Mouse (Mus musculus) liver, embryonic 14.5 days (tissue): ENCODE data around the gene Lima1.

Experiments used
- CTCF ChIP-seq: IDR thresholded peaks from 2 replicates; pipeline ENCODE4 v1.5.1; 2016; ENCODE audit warnings: antibody characterized with exemption, low read depth, control low read depth
- EP300 ChIP-seq: IDR thresholded peaks from 2 replicates; pipeline ENCODE4 v1.6.1; 2016; ENCODE audit warnings: antibody characterized with exemption, low read depth

DNA sequence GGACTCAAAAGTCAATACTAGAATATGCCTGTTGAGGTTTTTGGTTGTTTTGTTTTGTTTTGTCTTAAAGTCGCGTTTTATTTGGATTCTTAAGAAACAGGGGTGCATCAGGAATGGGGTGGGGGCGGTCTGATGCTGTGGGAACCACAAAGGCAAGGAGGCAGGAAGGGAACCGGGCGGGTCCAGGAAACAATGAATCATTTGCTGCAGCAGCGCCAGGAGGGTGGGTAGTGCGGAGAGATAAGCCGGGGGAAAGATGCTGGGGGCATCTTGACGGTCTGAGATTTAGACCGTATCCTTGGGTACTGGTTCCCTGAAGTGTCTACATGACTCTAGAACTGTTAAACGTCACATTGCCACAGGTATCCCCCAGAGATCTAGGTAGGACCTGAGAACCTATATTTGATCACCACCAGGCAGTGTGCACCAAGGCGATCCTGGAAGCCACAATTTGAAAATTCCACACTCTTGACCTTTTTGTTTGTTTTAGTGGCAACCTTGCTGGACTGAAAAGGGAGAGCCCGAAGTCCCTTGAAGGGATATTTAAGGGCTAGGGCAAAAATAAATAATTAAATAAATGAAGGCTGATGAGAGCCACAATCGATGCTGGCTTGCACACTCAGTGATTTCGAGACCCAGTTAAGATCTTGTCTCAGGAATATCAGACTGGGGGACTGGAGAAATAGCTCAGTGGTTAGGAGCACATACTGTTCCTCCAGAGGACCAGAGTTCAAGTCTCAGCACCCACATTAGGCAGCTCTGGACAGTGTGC is 8.6 kb downstream of the Lima1 start:
- TF ChIP-seq CTCF: no peak
- TF ChIP-seq EP300: no peak
